Mouse (Mus musculus): Measurements from ENCODE around the gene Mecom. TPM values are rescaled to one million over a fixed set of nuclear protein-coding genes. Genes with fewer than 3 reads are reported as not detected.

Mecom gene
- polyA plus RNA-seq, 1 experiment from 2014 or later = 10.3 TPM

- Histone ChIP-seq H3K36me3 (no peaks in the 10 kb centered on the region), H3K9me3 (no peaks in the 10 kb centered on the region), H3K4me3 (no peak overlapping the region), H3K9ac (no peak overlapping the region), H3K27ac (no peak overlapping the region), H3K4me1 (peaks cover 7% of the 10 kb centered on the region; the same call in 1 of the 2 replicates), H3K4me2 (peak overlapping the region; percentile 35), H3K27me3 (no peaks in the 10 kb centered on the region)
- ATAC-seq (ENCODE audit: insufficient number of reproducible peaks, insufficient read depth, low FRiP score, low TSS enrichment, low read depth) = peak; percentile 43; the same call in 1 of the 2 replicates
- 22% methylated on average over 10 of the region's 10 CpGs for WGBS
Measured at GRCm38 (mm10) chr3:30258421-30258820, 289.4 kb downstream of the Mecom start.

- Histone ChIP-seq H3K4me3 (no peak overlapping the region), H3K9ac (no peak overlapping the region), H3K27ac (no peak overlapping the region), H3K4me1 (peaks cover 7% of the 10 kb centered on the region; the same call in 1 of the 2 replicates), H3K9me3 (no peaks in the 10 kb centered on the region), H3K4me2 (no peak overlapping the region), H3K36me3 (no peaks in the 10 kb centered on the region), H3K27me3 (no peaks in the 10 kb centered on the region)
- WGBS = 39% methylated on average over 5 of the region's 5 CpGs
- no peak for ATAC-seq (ENCODE audit: insufficient number of reproducible peaks, insufficient read depth, low FRiP score, low TSS enrichment, low read depth)
Measured at GRCm38 (mm10) chr3:30257776-30258175, 290.0 kb downstream of the Mecom start.

GRCm38 (mm10) chr3:30256896-30257295 is 290.9 kb downstream of the Mecom start:
- Histone ChIP-seq H3K36me3 (no peaks in the 10 kb centered on the region), H3K27ac (no peak overlapping the region), H3K27me3 (no peaks in the 10 kb centered on the region), H3K9me3 (no peaks in the 10 kb centered on the region), H3K4me1 (peaks cover 7% of the 10 kb centered on the region; the same call in 1 of the 2 replicates), H3K4me2 (no peak overlapping the region), H3K9ac (no peak overlapping the region), H3K4me3 (no peak overlapping the region)
- 81% methylated on average over 7 of the region's 7 CpGs for WGBS
- no peak for ATAC-seq (ENCODE audit: insufficient number of reproducible peaks, insufficient read depth, low FRiP score, low TSS enrichment, low read depth)

- Histone ChIP-seq H3K9ac (no peak overlapping the region), H3K27me3 (no peaks in the 10 kb centered on the region), H3K4me2 (no peak overlapping the region), H3K4me1 (peaks cover 7% of the 10 kb centered on the region; the same call in 1 of the 2 replicates), H3K27ac (no peak overlapping the region), H3K36me3 (no peaks in the 10 kb centered on the region), H3K4me3 (no peak overlapping the region), H3K9me3 (no peaks in the 10 kb centered on the region)
- 77% methylated on average over 5 of the region's 5 CpGs for WGBS
- ATAC-seq (ENCODE audit: insufficient number of reproducible peaks, insufficient read depth, low FRiP score, low TSS enrichment, low read depth) = no peak
Measured at GRCm38 (mm10) chr3:30255828-30256227, 292.0 kb downstream of the Mecom start.

- H3K9ac ChIP-seq = no peak overlapping the region
- WGBS = 77% methylated on average over 7 of the region's 7 CpGs
- H3K36me3 ChIP-seq = no peaks in the 10 kb centered on the region
- H3K9me3 ChIP-seq = no peaks in the 10 kb centered on the region
- no peaks in the 10 kb centered on the region for H3K27me3 ChIP-seq
- H3K4me1 ChIP-seq = peaks cover 7% of the 10 kb centered on the region; the same call in 1 of the 2 replicates
- H3K4me3 ChIP-seq = no peak overlapping the region
- H3K27ac ChIP-seq = no peak overlapping the region
- no peak overlapping the region for H3K4me2 ChIP-seq
- no peak for ATAC-seq (ENCODE audit: insufficient number of reproducible peaks, insufficient read depth, low FRiP score, low TSS enrichment, low read depth)
Measured at GRCm38 (mm10) chr3:30254451-30254850, 293.4 kb downstream of the Mecom start.

GRCm38 (mm10) chr3:30253714-30254113 is 294.1 kb downstream of the Mecom start:
- H3K36me3 ChIP-seq = no peaks in the 10 kb centered on the region
- no peak overlapping the region for H3K27ac ChIP-seq
- H3K9me3 ChIP-seq = no peaks in the 10 kb centered on the region
- no peak overlapping the region for H3K4me2 ChIP-seq
- WGBS = 82% methylated on average over 5 of the region's 5 CpGs
- H3K4me1 ChIP-seq = peaks cover 5% of the 10 kb centered on the region; the same call in 1 of the 2 replicates
- no peak for ATAC-seq (ENCODE audit: insufficient number of reproducible peaks, insufficient read depth, low FRiP score, low TSS enrichment, low read depth)
- no peaks in the 10 kb centered on the region for H3K27me3 ChIP-seq
- H3K9ac ChIP-seq = no peak overlapping the region
- no peak overlapping the region for H3K4me3 ChIP-seq

GRCm38 (mm10) chr3:30248656-30249384 is 299.0 kb downstream of the Mecom start:
- Histone ChIP-seq H3K4me3 (no peak overlapping the region), H3K36me3 (no peaks in the 10 kb centered on the region), H3K9ac (no peak overlapping the region), H3K27ac (no peak overlapping the region), H3K27me3 (no peaks in the 10 kb centered on the region), H3K9me3 (no peaks in the 10 kb centered on the region), H3K4me2 (no peak overlapping the region), H3K4me1 (peaks cover 22% of the 10 kb centered on the region)
- WGBS = 65% methylated on average over 4 of the region's 4 CpGs
- no peak for ATAC-seq (ENCODE audit: insufficient number of reproducible peaks, insufficient read depth, low FRiP score, low TSS enrichment, low read depth)

GRCm38 (mm10) chr3:30247256-30247655 is 300.6 kb downstream of the Mecom start:
- Histone ChIP-seq H3K36me3 (no peaks in the 10 kb centered on the region), H3K4me3 (no peak overlapping the region), H3K4me1 (peaks cover 22% of the 10 kb centered on the region), H3K4me2 (no peak overlapping the region), H3K27me3 (no peaks in the 10 kb centered on the region), H3K27ac (no peak overlapping the region), H3K9me3 (no peaks in the 10 kb centered on the region), H3K9ac (no peak overlapping the region)
- 72% methylated on average over 5 of the region's 5 CpGs for WGBS
- ATAC-seq (ENCODE audit: insufficient number of reproducible peaks, insufficient read depth, low FRiP score, low TSS enrichment, low read depth) = no peak

GRCm38 (mm10) chr3:30246431-30247041 is 301.3 kb downstream of the Mecom start:
- H3K4me1 ChIP-seq = peaks cover 22% of the 10 kb centered on the region
- 0 out of 2 replicates have a peak, but pooled peaks have one; percentile 37 for ATAC-seq (ENCODE audit: insufficient number of reproducible peaks, insufficient read depth, low FRiP score, low TSS enrichment, low read depth)
- WGBS = 62% methylated on average over 12 of the region's 12 CpGs
- H3K36me3 ChIP-seq = no peaks in the 10 kb centered on the region
- no peak overlapping the region for H3K4me3 ChIP-seq
- no peaks in the 10 kb centered on the region for H3K27me3 ChIP-seq
- H3K9me3 ChIP-seq = no peaks in the 10 kb centered on the region
- H3K4me2 ChIP-seq = no peak overlapping the region
- no peak overlapping the region for H3K27ac ChIP-seq
- H3K9ac ChIP-seq = no peak overlapping the region

GRCm38 (mm10) chr3:30245950-30246349 is 301.9 kb downstream of the Mecom start:
- no peak for ATAC-seq (ENCODE audit: insufficient number of reproducible peaks, insufficient read depth, low FRiP score, low TSS enrichment, low read depth)
- Histone ChIP-seq H3K4me1 (peaks cover 22% of the 10 kb centered on the region), H3K4me2 (no peak overlapping the region), H3K27ac (no peak overlapping the region), H3K9me3 (no peaks in the 10 kb centered on the region), H3K9ac (no peak overlapping the region), H3K27me3 (no peaks in the 10 kb centered on the region), H3K36me3 (no peaks in the 10 kb centered on the region), H3K4me3 (no peak overlapping the region)
- 76% methylated on average over 5 of the region's 5 CpGs for WGBS

- Histone ChIP-seq H3K4me3 (no peak overlapping the region), H3K36me3 (no peaks in the 10 kb centered on the region), H3K9me3 (no peaks in the 10 kb centered on the region), H3K27ac (no peak overlapping the region), H3K9ac (no peak overlapping the region), H3K4me2 (no peak overlapping the region; the same call in 1 of the 2 replicates), H3K27me3 (no peaks in the 10 kb centered on the region), H3K4me1 (peaks cover 22% of the 10 kb centered on the region)
- ATAC-seq (ENCODE audit: insufficient number of reproducible peaks, insufficient read depth, low FRiP score, low TSS enrichment, low read depth) = 0 out of 2 replicates have a peak, but pooled peaks have one; percentile 59
- WGBS = 15% methylated on average over 7 of the region's 7 CpGs
Measured at GRCm38 (mm10) chr3:30244401-30244871, 303.4 kb downstream of the Mecom start.

Data from embryonic facial prominence, embryonic 13.5 days (tissue).